In the genomic region with DNA sequence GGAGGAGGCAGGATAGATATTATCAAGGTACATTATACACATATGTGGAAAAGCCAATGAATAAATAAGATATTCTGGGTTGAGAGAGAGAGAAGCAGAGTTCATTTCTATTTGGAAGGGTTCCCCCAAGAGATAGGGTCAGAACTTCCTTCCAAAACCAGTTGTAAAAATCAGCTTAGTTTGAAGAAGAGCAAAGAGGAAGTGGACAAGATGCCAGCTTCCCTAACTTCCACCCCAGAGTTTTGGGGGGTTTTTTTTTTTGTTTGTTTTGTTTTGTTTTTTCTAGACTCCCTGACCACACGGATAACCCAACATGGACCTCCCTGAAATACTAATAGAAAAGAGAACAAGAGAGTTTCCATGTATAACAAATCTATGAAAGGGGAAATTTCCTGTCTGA, we compare ENCODE assay signal across 23 mouse cellular contexts.
"Had no signal": no experiment of that assay in that cellular context is flagged by ENCODE, and none has a peak within 500 bp of the region (broad histone marks: within the 10 kb centered on the region; RNA-seq: fewer than 3 reads in every experiment).

No protein-coding gene starts in this region.

- H3K27ac ChIP-seq: kidney, embryonic 15.5 days; layer of hippocampus, adult 2 months; limb, embryonic 10.5 days; limb, embryonic 13.5 days; liver, embryonic 14.5 days; macrophage; neural tube, embryonic 12.5 days; neural tube, embryonic 15.5 days had no signal

- H3K4me3 ChIP-seq: kidney, embryonic 15.5 days; layer of hippocampus, adult 2 months; limb, embryonic 10.5 days; limb, embryonic 13.5 days; neural tube, embryonic 12.5 days; neural tube, embryonic 15.5 days had no signal

- H3K27me3 ChIP-seq: kidney, embryonic 15.5 days; limb, embryonic 13.5 days; neural tube, embryonic 12.5 days; neural tube, embryonic 15.5 days had no signal

- H3K36me3 ChIP-seq: kidney, embryonic 15.5 days; limb, embryonic 10.5 days; limb, embryonic 13.5 days; neural tube, embryonic 12.5 days; neural tube, embryonic 15.5 days had no signal

- ATAC-seq: liver, postnatal 0 days; lung, postnatal 0 days had no signal

- H3K4me1 ChIP-seq: kidney, embryonic 15.5 days; limb, embryonic 10.5 days; limb, embryonic 13.5 days; neural tube, embryonic 12.5 days; neural tube, embryonic 15.5 days had no signal

- DNase-seq: kidney, adult 11 months; kidney, adult 8-10 months; kidney, postnatal 14 days; kidney, postnatal 4 days; layer of hippocampus, adult 9-11 months; liver; liver, postnatal 0 days; lung, embryonic 14.5 days; midbrain, embryonic 14.5 days; right cerebral cortex, adult 18-20 months; right cerebral cortex, postnatal 14 days; right cerebral cortex, postnatal 4 days; thymus, adult 18-20 months; thymus, postnatal 4 days had no signal
